Mouse (Mus musculus): ENCODE data around the gene Plcg2. TPM values are rescaled to one million over a fixed set of nuclear protein-coding genes. Genes with fewer than 3 reads are reported as not detected.

The Plcg2 gene
- polyA plus RNA-seq, 1 experiment from 2014 or later = 3.8 TPM

DNA sequence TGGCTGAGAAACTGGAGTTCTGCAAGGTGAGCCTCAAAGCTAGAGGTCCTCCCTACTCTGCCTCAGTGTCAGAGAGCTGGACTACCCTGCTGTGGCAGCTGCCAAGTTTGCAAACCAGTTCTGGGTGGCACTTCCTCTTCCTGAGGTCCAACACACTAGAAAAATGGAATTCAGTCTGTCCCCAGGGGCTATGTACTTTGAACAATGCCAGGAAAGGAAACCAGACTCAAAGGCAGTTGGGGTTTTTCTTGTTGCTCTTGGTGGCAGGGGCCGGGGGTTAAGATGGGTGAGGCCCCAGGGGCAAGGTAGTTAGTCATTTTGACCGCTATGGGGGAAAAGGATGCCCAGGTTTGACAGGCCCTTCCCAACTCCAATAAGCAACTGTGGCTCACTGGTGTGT lies 3.2 kb upstream of the Plcg2 start:
- no peak for DNase-seq (ENCODE audit: low spot score)
- Histone ChIP-seq H3K27me3 (ENCODE audit: low read depth, poor library complexity, severe bottlenecking) (peaks cover 69% of the 10 kb centered on the region), H3K9me3 (replicated peaks) (no peaks in the 10 kb centered on the region), H3K36me3 (no peaks in the 10 kb centered on the region), H3K27ac (replicated peaks) (no peak overlapping the region), H3K4me3 (no peak overlapping the region), H3K4me1 (peaks cover 27% of the 10 kb centered on the region)
- WGBS = 72% methylated on average over 2 of the region's 2 CpGs

DNA sequence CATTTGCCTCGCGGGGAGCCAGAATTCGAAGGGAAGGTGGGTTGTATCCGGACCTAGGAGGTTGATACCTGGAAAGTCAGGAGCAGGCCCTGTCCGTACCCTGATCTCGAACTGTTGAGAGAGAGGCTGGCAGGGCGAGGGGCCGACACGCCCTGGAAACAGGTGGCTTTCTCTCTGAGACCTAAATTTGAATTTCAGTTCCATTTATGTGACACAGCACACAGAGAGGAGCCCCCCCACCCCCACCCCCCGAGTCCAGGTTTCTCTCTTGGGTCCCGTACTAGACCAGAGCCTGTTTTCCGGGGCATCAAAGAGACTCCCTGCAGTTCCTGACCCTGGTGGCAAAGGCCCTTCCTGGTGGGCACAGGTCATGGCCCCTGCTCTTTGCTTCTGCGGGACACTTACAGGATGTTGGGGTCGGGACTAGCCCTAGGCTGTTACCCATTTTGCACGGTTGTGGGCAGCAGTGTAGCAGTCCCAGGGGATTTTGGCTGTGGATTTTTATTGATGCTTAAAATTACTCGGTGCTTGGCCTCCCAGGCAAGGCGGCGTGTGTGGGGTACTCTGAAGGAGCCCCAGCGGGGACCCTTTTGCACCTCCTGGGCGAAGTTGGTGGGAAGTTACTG lies 937 bp downstream of the Plcg2 start:
- Histone ChIP-seq H3K4me1 (peaks cover 25% of the 10 kb centered on the region), H3K9me3 (replicated peaks) (no peaks in the 10 kb centered on the region), H3K27ac (replicated peaks) (no peak overlapping the region), H3K4me3 (peak overlapping the region; percentile 75), H3K27me3 (ENCODE audit: low read depth, poor library complexity, severe bottlenecking) (peaks cover 52% of the 10 kb centered on the region), H3K36me3 (no peaks in the 10 kb centered on the region)
- WGBS = 10% methylated on average over 20 of the region's 20 CpGs
- DNase-seq (ENCODE audit: low spot score) = peak; percentile 23

DNA sequence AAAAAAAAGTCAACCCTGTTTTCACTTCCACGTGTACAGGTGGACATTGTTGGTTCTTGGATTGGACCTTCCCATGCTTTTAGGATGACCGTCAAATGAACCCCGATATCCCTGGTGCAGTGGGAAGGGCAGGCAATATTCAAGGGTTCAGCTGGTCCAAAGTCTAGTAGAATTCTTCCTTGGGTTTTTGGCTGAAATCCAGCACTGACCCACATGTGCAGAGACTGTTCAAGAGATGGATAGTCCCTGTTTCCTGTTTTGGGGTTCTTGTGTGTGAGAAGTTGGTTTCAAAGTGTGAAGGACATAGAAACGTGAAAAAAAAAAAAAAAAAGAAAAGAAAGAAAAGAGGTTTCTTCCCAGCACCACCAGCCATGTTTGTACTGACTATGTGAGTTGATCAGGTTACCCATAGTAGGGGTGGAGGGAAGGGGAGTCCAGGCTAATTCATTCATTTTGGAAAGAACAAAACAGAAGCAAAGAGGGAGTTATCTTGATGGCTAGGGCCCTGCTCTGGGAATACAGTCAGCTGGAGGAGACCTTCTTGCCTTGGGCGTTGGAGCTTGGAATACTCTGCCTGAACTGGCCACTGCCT lies 2.2 kb downstream of the Plcg2 start:
- Histone ChIP-seq H3K9me3 (replicated peaks) (no peaks in the 10 kb centered on the region), H3K36me3 (no peaks in the 10 kb centered on the region), H3K27me3 (ENCODE audit: low read depth, poor library complexity, severe bottlenecking) (peaks cover 39% of the 10 kb centered on the region), H3K4me3 (no peak overlapping the region), H3K27ac (replicated peaks) (no peak overlapping the region), H3K4me1 (peaks cover 25% of the 10 kb centered on the region)
- 84% methylated on average over 5 of the region's 5 CpGs for WGBS
- DNase-seq (ENCODE audit: low spot score) = no peak

DNA sequence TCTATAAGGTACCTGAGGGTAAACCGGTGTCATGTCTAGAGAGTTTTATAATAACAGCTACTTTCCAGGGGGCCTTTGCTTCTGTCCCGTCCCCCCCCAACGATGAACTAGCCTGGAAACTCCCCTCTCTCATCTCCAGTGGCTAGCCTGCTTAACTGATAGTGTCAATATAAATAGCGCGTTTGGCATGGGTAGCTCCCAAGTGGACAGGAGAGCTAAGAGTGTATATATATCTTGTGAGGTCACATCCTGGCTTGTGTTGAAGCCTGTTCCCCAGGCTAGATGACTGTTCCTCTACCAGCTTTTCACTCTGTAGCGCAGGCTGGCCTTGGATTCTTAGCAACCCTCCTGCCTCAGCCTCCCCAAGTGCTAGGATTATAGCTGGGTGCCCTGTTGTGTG lies 3.2 kb downstream of the Plcg2 start:
- no peak overlapping the region for H3K27ac ChIP-seq (replicated peaks)
- no peak for DNase-seq (ENCODE audit: low spot score)
- H3K4me3 ChIP-seq = no peak overlapping the region
- H3K9me3 ChIP-seq (replicated peaks) = no peaks in the 10 kb centered on the region
- peaks cover 38% of the 10 kb centered on the region for H3K27me3 ChIP-seq (ENCODE audit: low read depth, poor library complexity, severe bottlenecking)
- 90% methylated on average over 6 of the region's 6 CpGs for WGBS
- peaks cover 25% of the 10 kb centered on the region for H3K4me1 ChIP-seq
- H3K36me3 ChIP-seq = no peaks in the 10 kb centered on the region

DNA sequence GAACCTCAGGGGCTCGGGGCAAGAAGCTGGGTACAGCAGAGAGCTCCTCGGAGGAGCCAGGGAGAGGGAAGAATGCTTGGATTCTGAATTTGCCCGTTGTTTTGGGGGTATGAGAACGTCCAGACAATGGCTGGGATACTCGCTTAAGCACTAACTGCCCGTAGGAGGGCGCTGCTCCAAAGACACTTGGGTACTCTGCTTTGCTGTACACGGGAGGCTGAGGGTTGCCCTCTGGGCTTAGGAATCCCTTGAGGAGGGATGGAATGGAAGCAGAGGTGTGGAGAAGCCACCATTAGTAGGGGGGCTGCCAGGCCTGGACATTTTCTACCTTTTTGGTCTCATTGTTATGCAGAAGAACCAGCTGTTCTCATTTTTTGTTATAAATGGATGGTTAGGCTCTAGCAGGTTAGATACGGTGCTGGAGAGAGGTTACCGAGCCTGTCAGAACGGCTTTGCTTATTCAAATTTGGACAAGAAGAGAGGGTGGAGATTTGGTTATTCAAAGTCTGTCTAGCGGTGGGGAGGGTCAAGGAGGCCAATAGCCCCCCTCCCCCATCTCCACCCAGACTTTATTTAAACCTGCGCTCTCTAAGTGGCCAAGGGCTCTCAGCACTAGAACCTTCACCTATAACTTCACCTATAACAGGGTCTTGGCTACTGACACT lies 5.4 kb downstream of the Plcg2 start:
- no peaks in the 10 kb centered on the region for H3K36me3 ChIP-seq
- no peaks in the 10 kb centered on the region for H3K9me3 ChIP-seq (replicated peaks)
- WGBS = 69% methylated on average over 13 of the region's 13 CpGs
- peaks cover 17% of the 10 kb centered on the region for H3K27me3 ChIP-seq (ENCODE audit: low read depth, poor library complexity, severe bottlenecking)
- no peak overlapping the region for H3K27ac ChIP-seq (replicated peaks)
- DNase-seq (ENCODE audit: low spot score) = no peak
- H3K4me1 ChIP-seq = peaks cover 17% of the 10 kb centered on the region
- no peak overlapping the region for H3K4me3 ChIP-seq

DNA sequence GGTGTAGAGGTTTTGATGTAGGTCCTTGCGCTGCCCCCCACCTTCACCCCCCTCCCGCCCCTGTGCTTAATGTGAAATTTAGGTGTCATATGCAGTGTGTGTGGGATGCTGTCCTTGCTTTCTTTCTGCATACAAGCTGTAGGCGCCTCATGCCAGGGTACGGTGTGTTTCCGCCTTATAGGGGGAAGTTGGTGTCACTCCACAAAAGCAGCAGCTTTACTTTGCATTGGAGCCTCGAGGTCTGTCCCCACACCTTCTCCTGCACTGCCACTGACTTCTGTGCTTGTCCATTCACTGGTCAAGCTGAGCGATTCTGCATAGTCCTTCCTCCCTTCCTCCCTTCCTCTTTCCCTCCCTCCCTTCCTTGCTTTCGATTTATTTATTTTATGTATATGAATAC lies 9.6 kb downstream of the Plcg2 start:
- Histone ChIP-seq H3K4me3 (no peak overlapping the region), H3K9me3 (replicated peaks) (no peaks in the 10 kb centered on the region; the same call in 1 of the 2 replicates), H3K4me1 (peaks cover 9% of the 10 kb centered on the region), H3K27me3 (ENCODE audit: low read depth, poor library complexity, severe bottlenecking) (no peaks in the 10 kb centered on the region), H3K36me3 (no peaks in the 10 kb centered on the region), H3K27ac (replicated peaks) (no peak overlapping the region)
- no peak for DNase-seq (ENCODE audit: low spot score)
- 88% methylated on average over 8 of the region's 8 CpGs for WGBS

DNA sequence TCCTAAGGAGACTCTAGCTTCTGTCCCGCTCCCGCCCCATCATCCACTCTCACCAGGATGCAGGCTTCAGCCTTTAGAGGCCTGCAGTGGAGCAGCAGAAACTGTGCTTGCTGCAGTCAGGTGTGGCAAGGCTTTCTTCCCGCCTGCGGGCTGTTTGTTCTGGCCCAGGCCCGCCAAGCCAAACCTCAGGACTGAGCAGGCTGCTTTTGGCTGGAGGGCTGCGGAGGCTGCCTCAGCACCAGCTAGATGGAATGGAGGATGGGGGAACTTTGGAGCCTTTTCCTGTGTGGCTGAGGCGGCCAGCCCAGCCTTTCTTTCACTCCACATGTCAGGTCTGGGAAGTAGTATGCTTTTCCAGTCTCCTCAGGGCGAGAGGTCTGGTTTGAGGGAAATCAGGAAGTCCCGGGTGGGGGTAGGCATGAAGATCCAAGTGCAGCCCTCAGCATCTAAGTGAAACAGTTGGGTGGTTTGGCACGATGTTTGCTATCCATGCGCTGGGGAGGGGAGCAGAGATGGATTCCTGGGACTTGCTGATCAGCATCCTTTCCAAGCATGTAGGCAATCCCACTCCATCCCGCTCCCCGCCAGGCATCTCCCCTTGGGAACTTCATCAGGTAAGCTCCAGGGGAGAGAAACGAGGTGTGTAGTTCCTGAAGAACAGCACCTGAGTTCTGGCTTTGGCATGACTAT lies 18.9 kb downstream of the Plcg2 start:
- WGBS = 67% methylated on average over 14 of the region's 14 CpGs
- no peak for DNase-seq (ENCODE audit: low spot score)
- 0 out of 2 replicates have a peak overlapping the region, but pooled peaks have one; percentile 3 for H3K27ac ChIP-seq (replicated peaks)

DNA sequence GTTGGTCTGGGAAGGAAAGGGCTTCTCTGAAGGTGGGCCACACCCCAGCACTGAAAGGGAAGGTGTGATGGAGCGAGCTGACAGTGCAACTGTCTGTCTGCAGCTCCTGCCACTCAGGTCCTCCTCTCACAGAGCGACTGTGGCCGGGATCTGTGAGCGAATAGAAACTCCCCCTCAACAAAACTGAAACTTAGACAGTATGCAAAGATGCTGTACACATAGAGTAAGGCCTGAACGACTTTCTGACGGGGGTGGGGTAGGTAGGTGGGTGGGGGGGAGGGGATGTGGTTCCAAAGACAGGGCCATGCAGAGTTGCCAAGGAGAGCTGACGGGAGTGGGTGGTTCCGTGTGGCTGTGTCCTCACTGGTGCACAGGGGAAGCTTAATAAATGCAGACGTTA lies 19.8 kb downstream of the Plcg2 start:
- no peak overlapping the region for H3K4me3 ChIP-seq
- no peaks in the 10 kb centered on the region for H3K4me1 ChIP-seq
- no peak for DNase-seq (ENCODE audit: low spot score)
- H3K27me3 ChIP-seq (ENCODE audit: low read depth, poor library complexity, severe bottlenecking) = no peaks in the 10 kb centered on the region
- no peaks in the 10 kb centered on the region for H3K9me3 ChIP-seq (replicated peaks)
- 87% methylated on average over 9 of the region's 9 CpGs for WGBS
- no peaks in the 10 kb centered on the region for H3K36me3 ChIP-seq
- H3K27ac ChIP-seq (replicated peaks) = no peak overlapping the region

More for the DNA sequence above, 18.9 kb downstream of the Plcg2 start:
- H3K4me1 ChIP-seq = no peaks in the 10 kb centered on the region
- no peaks in the 10 kb centered on the region for H3K27me3 ChIP-seq (ENCODE audit: low read depth, poor library complexity, severe bottlenecking)
- H3K4me3 ChIP-seq = no peak overlapping the region
- H3K9me3 ChIP-seq (replicated peaks) = no peaks in the 10 kb centered on the region
- H3K36me3 ChIP-seq = no peaks in the 10 kb centered on the region

DNA sequence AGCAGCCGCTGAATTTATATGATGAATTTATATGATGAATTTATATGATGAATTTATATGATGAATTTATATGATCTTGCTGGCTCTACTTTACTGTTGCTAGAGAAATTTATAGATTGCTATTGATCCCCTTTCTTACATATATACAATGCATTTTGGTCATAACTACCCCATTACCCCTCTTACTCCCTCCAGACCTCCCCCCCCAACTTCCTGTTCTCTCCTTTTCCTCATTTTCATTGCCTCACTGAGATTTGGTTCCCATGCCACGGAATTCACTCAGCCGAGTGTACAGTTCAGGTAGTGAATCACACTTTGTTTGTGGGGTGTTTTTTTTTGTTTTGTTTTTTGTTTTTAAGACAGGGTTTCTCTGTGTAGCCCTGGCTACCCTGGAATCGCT lies 20.8 kb downstream of the Plcg2 start:
- no peak for DNase-seq (ENCODE audit: low spot score)
- Histone ChIP-seq H3K9me3 (replicated peaks) (no peaks in the 10 kb centered on the region), H3K4me3 (no peak overlapping the region), H3K36me3 (no peaks in the 10 kb centered on the region), H3K27me3 (ENCODE audit: low read depth, poor library complexity, severe bottlenecking) (no peaks in the 10 kb centered on the region), H3K27ac (replicated peaks) (no peak overlapping the region), H3K4me1 (no peaks in the 10 kb centered on the region)
- WGBS = 88% methylated on average over 4 of the region's 4 CpGs

DNA sequence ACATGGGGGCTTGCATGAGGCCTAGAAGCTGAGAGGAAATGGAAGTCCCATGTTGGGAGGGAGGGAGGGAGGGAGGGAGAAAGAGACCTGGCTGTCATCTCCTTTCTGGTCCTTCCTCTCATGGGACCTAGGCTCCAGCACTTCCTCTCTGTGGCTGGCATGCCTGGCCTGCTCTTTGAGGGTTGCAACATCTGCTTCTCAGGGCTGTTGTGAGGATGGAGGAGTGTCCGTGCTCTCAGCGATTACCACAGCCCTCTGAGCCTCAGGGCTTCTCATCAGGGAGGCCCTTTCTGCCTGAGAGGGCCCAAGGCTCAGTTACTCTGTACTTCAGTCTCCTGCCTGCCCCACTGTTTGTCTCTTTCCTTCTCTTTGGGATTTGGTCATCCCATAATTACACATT lies 28.1 kb downstream of the Plcg2 start:
- H3K36me3 ChIP-seq = no peaks in the 10 kb centered on the region
- H3K4me1 ChIP-seq = peaks cover 6% of the 10 kb centered on the region; the same call in 1 of the 2 replicates
- no peak overlapping the region for H3K4me3 ChIP-seq
- no peaks in the 10 kb centered on the region for H3K27me3 ChIP-seq (ENCODE audit: low read depth, poor library complexity, severe bottlenecking)
- DNase-seq (ENCODE audit: low spot score) = no peak
- H3K9me3 ChIP-seq (replicated peaks) = no peaks in the 10 kb centered on the region
- 0 out of 2 replicates have a peak overlapping the region, but pooled peaks have one; percentile 13 for H3K27ac ChIP-seq (replicated peaks)
- WGBS = 71% methylated on average over 2 of the region's 2 CpGs

DNA sequence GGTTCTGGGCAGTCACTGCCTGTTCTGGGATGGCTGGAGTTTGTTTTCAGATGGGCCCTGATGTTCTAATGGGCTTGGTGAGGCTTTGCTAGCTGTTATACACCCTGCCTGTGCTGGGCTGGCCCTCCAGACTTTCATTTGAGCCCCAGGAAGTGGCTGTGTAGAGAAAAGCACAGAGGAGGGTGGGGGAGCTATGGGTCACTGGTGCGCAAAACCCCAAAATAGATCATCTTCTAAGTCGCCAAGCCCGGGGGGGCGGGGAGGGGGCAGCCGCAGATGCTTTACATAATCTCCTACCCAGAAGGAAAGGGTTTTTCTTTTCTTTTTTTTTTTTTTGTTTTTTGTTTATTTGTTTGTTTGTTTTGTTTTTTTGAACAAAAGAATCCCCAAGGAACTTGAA lies 29.9 kb downstream of the Plcg2 start:
- 78% methylated on average over 5 of the region's 5 CpGs for WGBS
- DNase-seq (ENCODE audit: low spot score) = no peak
- Histone ChIP-seq H3K36me3 (no peaks in the 10 kb centered on the region), H3K27me3 (ENCODE audit: low read depth, poor library complexity, severe bottlenecking) (no peaks in the 10 kb centered on the region), H3K4me3 (no peak overlapping the region), H3K27ac (replicated peaks) (no peak overlapping the region), H3K4me1 (peaks cover 6% of the 10 kb centered on the region; the same call in 1 of the 2 replicates), H3K9me3 (replicated peaks) (no peaks in the 10 kb centered on the region)

DNA sequence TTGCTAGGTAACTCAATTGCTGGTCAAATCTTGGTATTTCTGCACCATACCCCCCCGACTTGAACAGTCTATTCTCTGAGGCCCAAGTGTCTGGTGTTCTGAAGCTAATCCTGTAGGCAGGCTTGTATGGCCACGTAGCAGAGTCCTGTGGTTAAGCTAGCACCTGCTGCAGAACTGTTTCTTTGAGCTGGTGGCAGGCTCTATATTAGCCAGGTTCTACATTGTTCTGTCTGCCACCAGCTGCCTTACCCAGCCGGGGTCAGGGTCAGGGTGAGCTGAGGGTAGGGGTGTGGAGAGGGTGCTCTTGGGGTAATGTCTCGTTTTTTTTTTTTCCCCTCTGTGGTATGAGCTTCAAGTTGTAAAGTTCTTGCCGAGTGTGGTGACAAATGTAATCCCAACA lies 31.1 kb downstream of the Plcg2 start:
- Histone ChIP-seq H3K4me1 (peaks cover 6% of the 10 kb centered on the region; the same call in 1 of the 2 replicates), H3K27me3 (ENCODE audit: low read depth, poor library complexity, severe bottlenecking) (no peaks in the 10 kb centered on the region), H3K9me3 (replicated peaks) (no peaks in the 10 kb centered on the region), H3K36me3 (no peaks in the 10 kb centered on the region), H3K4me3 (no peak overlapping the region), H3K27ac (replicated peaks) (no peak overlapping the region)
- DNase-seq (ENCODE audit: low spot score) = no peak
- 79% methylated on average over 5 of the region's 5 CpGs for WGBS
